Mouse (Mus musculus) stomach, embryonic 16.5 days (tissue): ENCODE measurements at regions not wholly inside any gene's neighbourhood (a gene's known extent, or its start where the extent isn't known, plus 50 kb on each side); places are given as distances from the start of the nearest gene placed in this dataset.
A peak's percentile ranks its signal among the peaks of the same experiment; 100 is the strongest.
"Not testable (repeated sequence)": the region's sequence is repeated elsewhere in the genome, so short reads cannot be mapped to it uniquely, and the experiment has no call there.

Experiments used
- ATAC-seq: fragments of 200-750 bp; cut with Nextera tagmentation; 2 replicates; pipeline ENCODE4 v1.8.0; 2017; ENCODE audit warnings: moderate number of reproducible peaks, moderate TSS enrichment; ENCODE audit not compliant: insufficient read depth, low FRiP score
- H3K27ac ChIP-seq: fragments of 300-500 bp; sonication (generic); 2 replicates; pipeline ENCODE4 v1.5.1; 2014; ENCODE audit warnings: low read length
- H3K27me3 ChIP-seq: fragments of 300-500 bp; sonication (generic); 2 replicates; pipeline ENCODE4 v1.6.1; 2014; ENCODE audit warnings: low read length, control low read depth, mixed read lengths; ENCODE audit not compliant: control insufficient read depth, insufficient read depth
- H3K36me3 ChIP-seq: fragments of 300-500 bp; sonication (generic); 2 replicates; pipeline ENCODE4 v1.6.1; 2014; ENCODE audit warnings: low read length; ENCODE audit not compliant: control insufficient read depth, insufficient read depth
- H3K4me1 ChIP-seq: fragments of 300-500 bp; sonication (generic); 2 replicates; pipeline ENCODE4 v1.6.1; 2014; ENCODE audit warnings: low read length, control low read depth, mixed read lengths; ENCODE audit not compliant: control insufficient read depth, insufficient read depth
- H3K4me2 ChIP-seq: fragments of 300-500 bp; sonication (generic); 2 replicates; pipeline ENCODE4 v1.6.1; 2014; ENCODE audit warnings: low read depth, low read length, mixed read lengths
- H3K4me3 ChIP-seq: fragments of 300-500 bp; sonication (generic); replicated peaks from 2 replicates; pipeline ENCODE4 v1.5.1; 2014; ENCODE audit warnings: mild to moderate bottlenecking, low read length
- H3K9ac ChIP-seq: fragments of 300-500 bp; sonication (generic); 2 replicates; pipeline ENCODE4 v1.6.1; 2014; ENCODE audit warnings: low read length
- H3K9me3 ChIP-seq: fragments of 300-500 bp; sonication (generic); replicated peaks from 2 replicates; pipeline ENCODE4 v1.6.1; 2016; ENCODE audit warnings: low read length, control low read depth; ENCODE audit not compliant: control insufficient read depth
- WGBS: fragments of 180-500 bp; shearing (Covaris S2); extraction: QIAGEN DNeasy Blood & Tissue Kit; methylation state at CpG from one replicate; pipeline ENCODE4 v1.1.7; 2014; 5-methylcytosine and 5-hydroxymethylcytosine counted together

DNA sequence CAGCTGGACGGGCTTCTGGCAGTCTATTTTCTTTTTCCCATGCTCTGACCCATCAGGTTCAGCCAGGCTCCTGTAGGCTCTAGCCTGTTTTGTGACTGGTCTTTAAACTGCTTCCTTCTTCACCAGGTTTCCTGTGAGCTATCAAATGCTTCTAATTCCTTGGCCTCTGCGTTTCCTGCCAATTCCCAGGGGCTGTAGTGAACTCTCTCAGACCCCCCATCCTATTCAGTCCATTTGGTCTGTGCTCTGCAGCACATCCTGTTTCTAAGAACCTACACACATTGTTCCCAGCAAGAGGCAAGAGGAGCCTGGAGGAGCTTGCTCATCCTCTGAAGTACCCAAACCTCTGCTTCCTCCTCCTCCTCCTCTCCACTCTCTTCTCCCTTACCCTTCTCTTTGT lies 209.3 kb downstream of the Ankrd50 start:
- H3K9me3 ChIP-seq, result no peaks in the 10 kb centered on the region
- peak; percentile 47; the same call in 1 of the 2 replicates for ATAC-seq
- H3K9ac ChIP-seq, result no peak overlapping the region
- H3K4me2 ChIP-seq, result no peak overlapping the region
- H3K27ac ChIP-seq, result peak overlapping the region; percentile 28
- 30% methylated on average over 2 of the region's 2 CpGs for WGBS
- H3K27me3 ChIP-seq, result no peaks in the 10 kb centered on the region
- H3K4me1 ChIP-seq, result no peaks in the 10 kb centered on the region
- no peak overlapping the region for H3K4me3 ChIP-seq
- H3K36me3 ChIP-seq, result no peaks in the 10 kb centered on the region

GRCm38 (mm10) chr3:38270742-38271141 lies 213.9 kb downstream of the Ankrd50 start:
- Histone ChIP-seq H3K9ac (no peak overlapping the region), H3K27me3 (no peaks in the 10 kb centered on the region), H3K4me3 (no peak overlapping the region), H3K4me1 (no peaks in the 10 kb centered on the region), H3K4me2 (no peak overlapping the region), H3K36me3 (no peaks in the 10 kb centered on the region), H3K27ac (no peak overlapping the region), H3K9me3 (0 out of 2 replicates have a peak, but pooled peaks cover 4% of the 10 kb centered on the region)
- 56% methylated on average over 6 of the region's 6 CpGs for WGBS
- no peak for ATAC-seq

DNA sequence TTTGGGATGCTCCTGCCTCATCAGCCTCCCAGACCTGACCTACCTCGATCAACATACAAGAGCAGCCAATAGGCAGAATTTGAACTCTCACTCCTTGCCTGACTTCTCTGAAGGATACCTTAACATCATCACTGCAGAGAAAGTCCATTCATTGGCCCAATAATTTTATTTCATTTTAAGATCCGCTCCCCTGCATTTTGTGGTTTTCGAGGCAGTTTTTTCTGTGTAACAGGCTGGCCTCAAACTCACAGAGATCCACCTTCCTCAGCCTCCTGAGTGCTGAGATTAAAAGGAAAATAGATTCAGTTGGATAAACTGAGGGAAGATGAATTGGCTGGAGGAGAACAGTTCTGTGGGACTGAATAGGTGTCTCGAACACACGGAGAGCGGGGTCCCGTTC lies 216.4 kb downstream of the Ankrd50 start:
- Histone ChIP-seq H3K36me3 (no peaks in the 10 kb centered on the region), H3K9me3 (0 out of 2 replicates have a peak, but pooled peaks cover 5% of the 10 kb centered on the region), H3K4me3 (no peak overlapping the region), H3K9ac (no peak overlapping the region), H3K27me3 (no peaks in the 10 kb centered on the region), H3K4me1 (no peaks in the 10 kb centered on the region), H3K27ac (no peak overlapping the region), H3K4me2 (no peak overlapping the region)
- ATAC-seq, result no peak
- 95% methylated on average over 7 of the region's 7 CpGs for WGBS

GRCm38 (mm10) chr3:38263261-38264141 lies 221.1 kb downstream of the Ankrd50 start:
- no peaks in the 10 kb centered on the region for H3K36me3 ChIP-seq
- 54% methylated on average over 16 of the region's 16 CpGs for WGBS
- H3K27me3 ChIP-seq, result no peaks in the 10 kb centered on the region
- H3K9ac ChIP-seq, result no peak overlapping the region
- 0 out of 2 replicates have a peak, but pooled peaks cover 5% of the 10 kb centered on the region for H3K9me3 ChIP-seq
- no peak overlapping the region for H3K27ac ChIP-seq
- no peaks in the 10 kb centered on the region for H3K4me1 ChIP-seq
- no peak overlapping the region for H3K4me2 ChIP-seq
- H3K4me3 ChIP-seq, result no peak overlapping the region
- ATAC-seq, result no peak

GRCm38 (mm10) chr3:38261326-38262075 lies 223.1 kb downstream of the Ankrd50 start:
- Histone ChIP-seq H3K27me3 (no peaks in the 10 kb centered on the region), H3K9ac (no peak overlapping the region), H3K27ac (no peak overlapping the region), H3K4me2 (no peak overlapping the region), H3K4me1 (peaks cover 4% of the 10 kb centered on the region; the same call in 1 of the 2 replicates), H3K36me3 (no peaks in the 10 kb centered on the region), H3K4me3 (no peak overlapping the region), H3K9me3 (0 out of 2 replicates have a peak, but pooled peaks cover 5% of the 10 kb centered on the region)
- WGBS, result 78% methylated on average over 11 of the region's 11 CpGs
- no peak for ATAC-seq

GRCm38 (mm10) chr3:38259223-38259622 lies 225.4 kb downstream of the Ankrd50 start:
- not testable (repeated sequence) for H3K36me3 ChIP-seq, H3K4me2 ChIP-seq, H3K27ac ChIP-seq, H3K27me3 ChIP-seq, H3K4me1 ChIP-seq, H3K4me3 ChIP-seq, ATAC-seq, H3K9me3 ChIP-seq, H3K9ac ChIP-seq
- 84% methylated on average over 8 of the region's 8 CpGs for WGBS

- no peak overlapping the region for H3K4me2 ChIP-seq
- 52% methylated on average over 14 of the region's 14 CpGs for WGBS
Observed at GRCm38 (mm10) chr3:38257843-38258290, 226.8 kb downstream of the Ankrd50 start.

DNA sequence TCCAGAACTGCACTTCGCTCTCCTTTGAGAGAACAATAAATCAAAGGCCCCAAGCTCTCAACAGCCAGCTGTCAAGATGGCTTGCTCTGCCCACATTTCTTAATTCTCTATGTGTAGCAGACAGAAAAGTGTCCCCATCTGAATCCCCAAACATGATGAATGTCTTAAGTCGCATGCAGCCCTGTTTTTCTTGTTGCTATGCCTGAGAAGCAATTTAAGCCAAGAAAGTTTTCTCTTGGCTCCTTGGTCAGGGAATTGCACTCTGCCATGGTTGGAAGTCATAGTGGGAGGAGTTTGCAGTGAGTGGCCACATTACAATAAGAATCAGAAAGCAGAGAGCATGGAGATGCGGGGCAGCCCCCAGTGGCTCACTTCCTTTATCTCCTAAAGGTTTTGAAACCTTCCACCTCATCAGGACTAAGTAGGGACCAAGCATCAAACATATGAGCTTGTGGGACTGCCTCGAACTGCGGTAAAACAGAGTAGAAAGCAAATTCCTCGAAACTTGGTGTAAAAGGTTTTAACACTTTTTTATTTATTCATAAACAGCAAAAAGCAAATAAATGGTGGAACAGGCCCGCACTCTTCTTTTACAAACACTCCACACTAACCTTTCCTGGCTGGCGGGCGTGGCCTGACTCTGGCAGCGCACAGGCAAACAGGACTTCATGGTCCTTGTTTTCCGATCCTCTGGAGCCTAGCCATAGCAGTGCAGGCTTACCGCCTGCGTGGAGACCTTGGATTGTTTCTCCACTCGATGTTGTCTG lies 227.4 kb downstream of the Ankrd50 start:
- Histone ChIP-seq H3K27ac (no peak overlapping the region), H3K27me3 (no peaks in the 10 kb centered on the region), H3K4me3 (no peak overlapping the region), H3K4me1 (peaks cover 4% of the 10 kb centered on the region; the same call in 1 of the 2 replicates), H3K4me2 (no peak overlapping the region), H3K9ac (no peak overlapping the region), H3K9me3 (0 out of 2 replicates have a peak, but pooled peaks cover 3% of the 10 kb centered on the region), H3K36me3 (no peaks in the 10 kb centered on the region)
- no peak for ATAC-seq
- 58% methylated on average over 14 of the region's 14 CpGs for WGBS

More at GRCm38 (mm10) chr3:38257843-38258290, 226.8 kb downstream of the Ankrd50 start:
- 0 out of 2 replicates have a peak, but pooled peaks cover 3% of the 10 kb centered on the region for H3K9me3 ChIP-seq
- ATAC-seq, result no peak
- no peak overlapping the region for H3K4me3 ChIP-seq
- peaks cover 4% of the 10 kb centered on the region; the same call in 1 of the 2 replicates for H3K4me1 ChIP-seq
- no peak overlapping the region for H3K9ac ChIP-seq
- H3K27me3 ChIP-seq, result no peaks in the 10 kb centered on the region
- no peak overlapping the region for H3K27ac ChIP-seq
- no peaks in the 10 kb centered on the region for H3K36me3 ChIP-seq
